Mouse (Mus musculus) thymus, adult 18-20 months (tissue): Measurements from ENCODE around the gene Fdx1l.
"Not testable (repeated sequence)": the region's sequence is repeated elsewhere in the genome, so short reads cannot be mapped to it uniquely, and the experiment has no call there.

Source experiments
- DNase-seq, 2 experiments: peaks; one replicate each; pipeline ENCODE4 v3.0.0; 2022; ENCODE audit warnings: mixed read lengths in 2 of 2

The Fdx1l gene

DNA sequence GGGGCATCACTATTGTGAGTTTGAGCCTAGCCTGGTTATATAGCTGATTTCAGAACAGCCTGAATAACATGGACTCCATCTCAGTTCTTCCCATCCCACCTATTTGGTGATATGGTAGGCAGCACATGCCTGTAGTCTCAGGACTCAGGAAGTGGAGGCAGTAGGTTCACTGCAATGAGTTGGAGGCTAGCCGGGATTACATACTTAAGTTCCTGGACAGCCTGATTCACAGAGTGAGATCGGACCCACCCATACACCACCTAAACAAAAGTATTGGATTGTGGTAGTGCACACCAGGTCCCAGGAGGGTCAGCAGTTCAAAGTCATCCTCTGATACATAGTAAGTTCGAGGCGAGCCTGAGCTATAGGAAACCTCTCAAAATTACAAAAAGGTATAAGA lies 773 bp downstream of the Fdx1l start:
- DNase-seq, result no peak

DNA sequence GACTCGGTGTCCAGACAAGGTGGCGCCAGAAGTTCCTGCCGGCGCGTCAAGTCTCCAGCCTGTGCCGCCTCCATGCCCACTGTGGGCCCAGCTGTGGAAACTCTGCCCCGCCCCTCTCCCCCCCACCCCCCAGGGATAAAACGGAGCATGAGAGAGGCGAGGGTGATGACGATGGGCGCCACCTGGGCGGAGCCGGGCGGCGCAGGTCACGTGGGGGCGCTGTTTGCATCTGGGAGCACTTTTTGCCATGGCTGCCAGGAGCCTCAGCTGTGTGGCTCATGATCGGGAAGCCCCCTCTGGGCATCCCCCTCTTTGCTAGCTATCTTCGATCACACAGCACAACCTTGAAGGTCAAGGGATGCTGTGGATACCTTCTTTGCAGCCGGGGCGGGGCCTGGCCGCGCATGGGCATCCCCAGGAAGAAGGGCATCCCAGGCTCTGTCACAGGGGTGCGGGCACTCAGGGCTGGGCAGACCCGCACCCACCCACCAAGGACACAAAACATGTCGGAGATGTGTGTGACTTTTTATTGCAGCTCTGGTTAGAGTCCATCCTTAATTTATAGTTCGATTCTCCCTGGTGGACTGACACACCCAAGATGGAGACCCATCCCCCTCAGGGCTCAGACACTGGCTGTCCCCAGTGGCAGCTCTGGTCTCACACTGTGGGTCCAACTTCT lies 6.3 kb downstream of the Fdx1l start, which contains the start of gene Zglp1:
TSS of gene Zglp1 (minus strand) at position 88 of the 679 bp plus-strand sequence.
- no peak for DNase-seq

DNA sequence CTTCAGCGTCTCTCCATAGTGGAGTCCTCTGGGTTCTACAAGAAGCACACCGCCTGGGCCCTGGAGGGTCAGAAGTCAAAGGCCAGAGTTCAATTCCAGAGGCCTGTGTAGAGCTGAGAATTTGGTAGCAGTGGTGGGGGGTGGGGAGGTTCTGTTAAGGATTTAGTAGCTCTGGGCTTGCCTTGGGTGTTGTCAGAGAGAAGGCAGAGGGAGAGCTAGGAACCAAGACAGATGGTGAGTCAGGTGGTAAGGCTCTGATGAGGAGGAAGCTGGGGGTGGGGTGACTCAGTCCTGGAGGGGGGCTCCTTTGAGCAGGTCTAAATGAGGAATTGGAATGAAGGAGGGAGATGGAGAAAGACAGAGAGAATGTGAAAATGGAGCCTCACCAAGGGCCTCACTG lies 10.5 kb downstream of the Fdx1l start:
- no peak for DNase-seq

DNA sequence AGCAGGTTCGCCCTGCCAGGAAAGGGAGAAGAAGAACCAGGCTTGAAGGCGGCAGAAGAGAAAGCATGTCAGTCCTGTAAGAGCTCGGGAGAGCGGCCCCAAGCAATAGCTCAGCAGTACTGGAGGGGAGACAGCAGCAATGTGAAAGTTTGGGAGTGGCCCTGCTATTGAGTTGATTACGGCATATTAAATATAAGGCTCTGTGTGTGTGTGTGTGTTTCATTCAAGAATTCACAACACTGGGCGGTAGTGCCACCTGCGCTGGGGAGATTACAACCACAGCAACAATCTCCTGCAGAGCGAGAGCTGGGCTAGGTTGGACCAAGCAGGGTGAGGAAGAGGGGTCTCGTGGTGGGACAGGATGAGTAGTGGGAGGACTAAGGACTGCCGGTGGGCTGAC lies 21.8 kb downstream of the Fdx1l start:
- DNase-seq, result no peak

DNA sequence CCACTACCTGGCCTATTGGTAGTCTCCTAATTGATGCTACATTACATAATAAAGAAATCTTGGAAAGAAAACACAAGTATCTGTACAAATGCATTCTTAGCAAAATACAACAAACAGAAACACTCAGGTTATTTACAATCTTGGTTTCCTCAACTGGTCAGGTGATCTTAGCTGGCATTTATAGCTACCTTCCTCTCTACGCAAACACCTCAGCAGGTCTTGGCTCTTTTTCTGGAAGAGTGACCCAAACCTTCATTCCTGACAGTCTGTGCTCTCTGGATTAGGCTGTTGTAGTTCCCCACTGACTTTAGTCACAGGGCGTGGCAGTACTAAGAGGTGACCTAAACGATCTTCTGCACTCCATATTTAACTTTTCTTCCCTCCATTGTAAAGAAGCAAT lies 28.2 kb downstream of the Fdx1l start:
- no peak for DNase-seq

DNA sequence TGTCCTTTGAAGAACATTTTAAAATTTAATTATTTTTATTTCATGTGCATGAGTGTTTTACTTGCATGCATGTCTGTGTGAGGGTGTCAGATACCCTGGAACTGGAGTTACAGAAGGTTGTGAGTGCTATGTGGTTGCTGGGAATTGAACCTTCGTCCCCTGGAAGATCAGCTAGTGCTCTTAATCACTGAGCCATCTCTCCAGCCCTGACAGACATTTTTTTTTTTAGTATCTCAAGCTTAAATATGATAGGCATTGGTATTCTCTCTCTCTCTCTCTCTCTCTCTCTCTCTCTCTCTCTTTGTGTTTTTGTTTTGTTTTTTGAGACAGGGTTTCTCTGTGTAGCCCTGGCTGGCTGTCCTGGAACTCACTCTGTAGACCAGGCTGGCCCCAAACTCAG lies 28.6 kb downstream of the Fdx1l start:
- DNase-seq, result not testable (repeated sequence)

DNA sequence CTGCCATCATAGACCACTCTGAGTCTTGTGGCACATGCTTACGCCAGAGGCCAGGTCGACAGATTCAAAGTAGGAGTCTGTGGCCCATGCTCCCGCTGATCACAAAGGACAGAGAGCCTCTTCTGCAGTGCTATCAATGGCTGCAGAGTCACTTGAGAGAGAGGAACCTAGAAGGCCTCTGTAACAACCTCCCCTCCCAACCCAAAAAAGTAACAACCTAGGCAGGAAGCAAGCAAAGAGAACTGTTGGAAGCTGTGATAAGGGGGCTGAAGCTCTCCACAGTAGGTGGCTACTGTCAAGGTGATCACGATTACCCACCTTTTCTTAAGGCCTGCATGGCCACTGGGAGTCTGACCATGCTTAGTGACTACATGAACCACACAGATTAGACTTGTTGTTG lies 29.9 kb downstream of the Fdx1l start:
- no peak for DNase-seq

DNA sequence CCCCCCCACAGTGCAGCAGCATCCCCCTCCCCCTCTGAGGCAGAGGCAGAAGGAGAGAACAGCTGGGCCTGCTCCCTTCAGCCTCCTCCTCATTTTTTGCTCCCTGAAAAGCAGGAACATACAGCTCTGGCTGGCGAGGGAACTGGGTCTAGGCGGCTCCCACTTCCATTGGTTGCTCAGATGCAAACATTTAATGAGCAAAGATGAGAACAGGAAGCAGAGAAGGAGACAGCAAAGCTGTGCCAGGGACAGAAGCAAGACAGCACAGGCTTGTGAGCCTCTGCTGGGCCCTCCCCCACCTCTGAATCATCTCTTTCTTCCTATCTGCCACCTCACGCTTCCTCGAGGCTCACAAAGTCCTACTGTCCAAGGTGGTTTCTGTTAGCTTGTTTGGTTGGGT lies 32.1 kb downstream of the Fdx1l start:
- no peak for DNase-seq

DNA sequence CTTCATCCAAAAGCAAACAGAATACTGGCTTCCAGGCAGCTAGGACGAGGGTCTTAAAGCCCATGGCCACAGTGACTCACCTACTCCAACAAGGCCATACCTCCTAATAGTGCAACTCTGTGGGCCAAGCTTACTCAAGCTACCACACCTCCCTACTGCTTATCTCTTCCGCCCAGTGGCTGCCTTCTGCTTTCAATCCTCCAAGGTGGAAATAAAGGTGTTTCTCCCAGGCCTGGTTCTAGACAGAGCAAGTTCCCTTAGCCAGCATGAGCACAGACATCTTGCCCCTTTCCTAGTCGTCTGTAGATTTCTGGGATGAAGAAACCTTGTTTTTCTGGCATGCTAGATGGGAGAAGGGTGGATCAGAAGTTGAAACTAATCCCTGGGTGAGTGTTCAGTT lies 33.6 kb downstream of the Fdx1l start:
- DNase-seq, result no peak

DNA sequence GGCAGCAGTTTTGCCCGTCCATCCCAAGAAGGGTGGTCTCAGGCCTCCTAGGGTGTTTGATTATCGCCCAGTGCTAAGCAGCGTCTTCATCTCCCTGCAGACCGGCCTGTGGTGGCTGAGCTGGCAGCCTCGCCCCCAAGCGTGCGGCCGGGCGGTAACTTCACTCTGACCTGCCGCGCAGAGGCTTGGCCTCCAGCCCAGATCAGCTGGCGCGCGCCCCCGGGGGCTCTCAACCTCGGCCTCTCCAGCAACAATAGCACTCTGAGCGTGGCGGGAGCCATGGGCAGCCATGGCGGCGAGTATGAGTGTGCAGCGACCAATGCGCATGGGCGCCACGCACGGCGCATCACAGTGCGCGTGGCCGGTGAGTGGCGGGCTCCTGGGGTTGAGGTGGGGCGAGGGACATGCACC lies 35.9 kb downstream of the Fdx1l start:
- no peak for DNase-seq

DNA sequence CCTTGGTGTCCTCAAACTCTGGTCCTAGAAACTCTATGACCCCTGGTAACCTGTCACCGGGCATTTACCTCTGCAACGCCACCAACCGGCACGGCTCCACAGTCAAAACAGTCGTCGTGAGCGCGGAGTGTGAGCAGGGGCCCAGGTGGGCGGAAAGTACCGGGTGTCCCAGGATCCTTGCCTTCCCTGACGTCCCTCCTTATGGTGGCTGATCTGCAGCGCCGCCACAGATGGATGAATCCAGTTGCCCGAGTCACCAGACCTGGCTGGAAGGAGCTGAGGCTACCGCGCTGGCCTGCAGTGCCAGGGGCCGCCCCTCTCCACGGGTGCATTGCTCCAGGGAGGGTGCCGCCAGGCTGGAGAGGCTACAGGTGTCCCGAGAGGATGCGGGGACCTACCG lies 36.7 kb downstream of the Fdx1l start:
- DNase-seq, result no peak

DNA sequence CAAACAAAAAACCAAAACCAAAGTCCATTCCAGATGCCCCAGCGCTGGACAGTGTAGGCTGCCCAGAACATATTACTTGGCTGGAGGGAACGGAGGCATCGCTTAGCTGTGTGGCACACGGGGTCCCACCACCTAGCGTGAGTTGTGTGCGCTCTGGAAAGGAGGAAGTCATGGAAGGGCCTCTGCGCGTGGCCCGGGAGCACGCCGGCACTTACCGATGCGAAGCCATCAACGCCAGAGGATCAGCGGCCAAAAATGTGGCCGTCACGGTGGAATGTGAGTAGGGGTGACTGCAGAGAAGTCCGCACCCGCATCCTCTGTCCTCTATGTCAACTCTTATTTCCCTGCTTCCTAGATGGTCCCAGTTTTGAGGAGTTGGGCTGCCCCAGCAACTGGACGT lies 37.3 kb downstream of the Fdx1l start:
- DNase-seq, result no peak

DNA sequence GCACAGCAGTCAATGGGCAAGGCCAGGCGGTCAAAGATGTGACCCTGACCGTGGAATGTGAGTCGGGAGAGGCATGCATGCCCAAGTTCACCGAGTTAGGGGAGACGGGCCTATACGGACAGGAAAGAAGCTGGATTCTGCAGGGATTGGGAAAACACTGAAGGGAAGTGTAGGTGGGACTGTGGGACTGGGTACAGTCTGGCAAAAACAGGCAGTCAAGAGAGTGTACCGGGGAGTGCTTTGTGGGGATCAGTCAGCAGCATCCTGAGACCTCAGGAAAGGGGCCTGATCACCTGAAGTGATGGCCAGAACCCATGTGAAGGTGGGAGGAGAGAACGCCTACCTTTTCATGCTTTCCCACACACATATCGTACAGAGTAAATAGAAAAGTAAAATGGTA lies 37.8 kb downstream of the Fdx1l start:
- no peak for DNase-seq

DNA sequence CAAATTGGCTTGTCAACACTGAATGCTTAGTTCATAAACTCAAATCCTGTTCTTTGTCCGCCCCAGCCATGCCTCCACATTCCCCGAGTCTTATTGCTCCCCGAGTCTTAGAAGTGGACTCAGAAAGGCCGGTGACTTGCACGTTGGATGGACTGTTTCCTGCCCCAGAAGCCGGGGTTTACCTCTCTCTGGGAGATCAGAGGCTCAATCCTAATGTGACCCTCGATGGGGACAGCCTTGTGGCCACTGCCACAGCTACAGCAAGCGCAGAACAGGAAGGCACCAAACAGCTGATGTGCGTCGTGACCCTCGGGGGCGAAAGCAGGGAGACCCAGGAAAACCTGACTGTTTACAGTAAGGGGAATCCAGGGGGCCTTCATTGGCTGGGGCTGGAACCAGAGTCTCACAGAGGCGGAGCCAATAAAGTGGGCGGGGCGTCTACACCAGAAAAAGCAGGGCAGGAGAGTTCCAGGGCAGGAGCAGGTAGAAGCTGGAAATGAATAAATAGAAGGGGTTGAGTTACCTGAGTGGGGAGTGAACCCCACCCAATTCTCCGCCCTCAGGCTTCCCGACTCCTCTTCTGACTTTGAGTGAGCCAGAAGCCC lies 38.8 kb downstream of the Fdx1l start:
- DNase-seq, result no peak

DNA sequence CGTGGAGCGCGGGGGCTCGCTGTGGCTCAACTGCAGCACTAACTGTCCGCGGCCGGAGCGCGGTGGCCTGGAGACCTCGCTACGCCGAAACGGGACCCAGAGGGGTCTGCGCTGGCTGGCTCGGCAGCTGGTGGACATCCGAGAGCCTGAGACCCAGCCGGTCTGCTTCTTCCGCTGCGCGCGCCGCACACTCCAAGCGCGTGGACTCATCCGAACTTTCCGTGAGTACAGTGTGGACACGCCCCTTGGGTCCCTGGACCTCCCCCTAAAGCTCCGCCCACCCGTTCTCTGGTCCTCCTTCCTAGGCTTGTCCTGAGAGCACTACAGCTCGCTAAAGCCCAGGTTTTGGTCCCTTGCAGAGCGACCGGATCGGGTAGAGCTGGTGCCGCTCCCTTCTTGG lies 40.3 kb downstream of the Fdx1l start:
- peak; percentile 51 to 64 for DNase-seq

DNA sequence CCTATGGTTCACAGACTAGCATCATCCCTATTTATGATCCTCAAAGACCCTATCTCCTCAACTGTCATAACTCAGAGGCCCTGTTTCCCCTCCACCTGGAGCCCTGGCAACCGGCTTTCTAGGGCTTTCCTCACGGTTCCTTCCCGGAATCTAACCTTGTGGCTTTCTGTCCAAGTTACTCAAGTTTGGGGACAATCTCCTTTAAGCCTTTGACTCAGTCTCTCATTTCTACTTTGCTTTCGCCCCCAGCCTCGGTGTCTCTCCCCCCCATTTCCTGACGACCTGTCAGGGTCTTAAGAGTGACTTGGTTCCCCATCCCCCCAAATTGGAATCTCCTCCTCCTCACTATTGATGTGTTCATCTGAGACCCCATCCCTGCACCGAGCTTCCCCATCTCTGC lies 40.9 kb downstream of the Fdx1l start:
- DNase-seq, result no peak

DNA sequence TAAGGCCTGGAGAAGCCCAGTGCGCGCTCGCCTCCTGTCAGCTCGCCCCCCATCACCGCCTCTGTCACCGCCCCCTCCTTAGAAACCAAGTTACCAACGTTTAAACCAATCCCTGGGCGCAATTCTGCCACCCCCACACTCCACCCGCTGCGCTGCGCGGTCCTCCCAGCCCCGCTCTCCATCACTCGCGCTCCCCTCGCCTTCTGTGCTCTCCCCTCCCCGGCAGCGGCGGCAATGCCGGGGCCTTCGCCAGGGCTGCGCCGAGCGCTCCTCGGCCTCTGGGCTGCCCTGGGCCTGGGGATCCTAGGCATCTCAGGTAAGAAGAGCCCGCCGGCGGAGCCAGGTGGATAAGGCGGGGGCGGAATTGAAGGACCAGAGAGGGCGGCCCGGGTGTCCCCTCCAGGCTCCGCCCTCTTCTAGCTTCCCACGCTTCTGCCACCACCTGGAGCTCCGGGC lies 41.5 kb downstream of the Fdx1l start, which contains the start of gene Icam5:
TSS of gene Icam5 (plus strand) at position 178 of the 456 bp plus-strand sequence.
- DNase-seq, result peak in 1 of 2 experiments; percentile 34

DNA sequence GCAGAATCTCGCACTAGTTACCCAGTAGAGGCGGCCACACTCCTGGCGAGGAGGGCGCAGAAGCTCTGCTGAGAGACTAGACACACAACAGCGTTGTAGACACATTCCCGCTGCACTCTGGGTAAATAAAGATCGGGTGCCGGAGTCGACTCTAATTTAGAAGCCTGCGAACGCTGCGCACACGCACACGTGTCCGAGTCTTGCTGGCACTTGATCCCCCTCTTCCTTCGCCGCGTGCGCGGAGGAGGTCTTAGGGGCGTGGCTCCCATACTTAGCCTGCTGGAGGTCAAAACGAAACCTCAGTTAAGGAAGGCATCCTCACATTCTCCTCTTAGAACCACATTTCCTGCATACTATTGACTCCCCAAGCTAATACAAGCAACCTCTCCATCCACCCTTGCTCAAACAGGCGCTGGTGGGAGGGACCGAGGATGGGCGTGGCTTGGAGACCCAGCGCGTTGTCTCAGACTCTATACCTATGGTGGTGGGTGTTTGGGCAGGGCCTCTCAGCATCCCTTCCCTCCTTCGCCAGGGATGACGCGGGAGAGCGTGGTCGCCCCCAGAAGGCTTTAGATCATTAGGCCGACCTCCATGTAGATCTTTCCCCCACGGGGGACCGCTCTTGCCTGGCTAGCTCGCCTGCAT lies 42.0 kb downstream of the Fdx1l start:
- peak; percentile 43 to 62 for DNase-seq

DNA sequence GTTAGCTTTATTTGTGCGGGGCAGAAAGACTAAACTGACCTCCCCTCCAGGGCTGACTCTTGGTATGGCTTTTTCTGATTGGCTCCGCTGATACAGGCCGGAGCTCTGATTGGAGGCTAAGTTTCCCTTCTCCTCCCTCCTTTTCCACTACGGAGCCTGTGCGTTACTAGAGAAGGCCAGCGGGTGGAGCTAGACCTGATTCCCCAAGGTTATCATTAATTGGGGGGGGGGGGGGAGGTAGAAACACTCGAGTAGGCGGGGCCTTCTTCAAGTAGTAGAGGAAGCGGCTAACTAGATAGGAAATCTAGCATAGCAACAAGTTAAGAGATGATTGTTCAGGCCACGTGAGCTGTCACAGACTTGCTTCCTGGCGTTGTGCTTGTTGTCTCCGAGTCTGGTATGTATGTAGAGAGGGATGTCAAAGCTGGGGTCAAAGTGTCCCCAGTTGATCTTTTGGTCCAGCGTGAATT lies 42.6 kb downstream of the Fdx1l start:
- DNase-seq, result peak; percentile 75 to 88

DNA sequence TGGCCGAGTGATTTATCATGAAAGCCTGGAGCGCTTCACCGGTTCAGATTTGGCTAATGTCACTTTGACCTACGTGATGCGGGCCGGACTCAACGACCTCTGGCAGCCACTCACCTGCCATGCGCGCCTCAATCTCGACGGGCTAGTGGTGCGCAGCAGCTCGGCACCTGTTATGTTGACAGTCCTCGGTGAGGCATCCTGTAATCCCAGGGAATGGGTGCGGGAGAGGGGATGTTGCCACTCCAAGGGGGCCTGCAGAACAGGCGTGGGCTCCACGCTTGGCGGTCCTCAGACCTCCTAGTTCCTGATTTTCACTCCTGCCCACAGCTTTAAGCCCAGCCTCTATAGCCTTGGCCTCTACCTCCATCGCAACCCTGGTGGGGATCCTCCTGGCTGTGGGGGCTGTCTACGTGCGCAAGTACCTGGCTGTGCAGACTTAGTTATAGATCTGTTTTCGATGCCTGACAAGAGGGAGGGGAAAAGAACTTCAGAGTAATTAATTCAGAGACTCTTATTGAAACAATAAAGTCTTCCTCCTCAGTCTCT lies 43.3 kb downstream of the Fdx1l start:
- no peak for DNase-seq

DNA sequence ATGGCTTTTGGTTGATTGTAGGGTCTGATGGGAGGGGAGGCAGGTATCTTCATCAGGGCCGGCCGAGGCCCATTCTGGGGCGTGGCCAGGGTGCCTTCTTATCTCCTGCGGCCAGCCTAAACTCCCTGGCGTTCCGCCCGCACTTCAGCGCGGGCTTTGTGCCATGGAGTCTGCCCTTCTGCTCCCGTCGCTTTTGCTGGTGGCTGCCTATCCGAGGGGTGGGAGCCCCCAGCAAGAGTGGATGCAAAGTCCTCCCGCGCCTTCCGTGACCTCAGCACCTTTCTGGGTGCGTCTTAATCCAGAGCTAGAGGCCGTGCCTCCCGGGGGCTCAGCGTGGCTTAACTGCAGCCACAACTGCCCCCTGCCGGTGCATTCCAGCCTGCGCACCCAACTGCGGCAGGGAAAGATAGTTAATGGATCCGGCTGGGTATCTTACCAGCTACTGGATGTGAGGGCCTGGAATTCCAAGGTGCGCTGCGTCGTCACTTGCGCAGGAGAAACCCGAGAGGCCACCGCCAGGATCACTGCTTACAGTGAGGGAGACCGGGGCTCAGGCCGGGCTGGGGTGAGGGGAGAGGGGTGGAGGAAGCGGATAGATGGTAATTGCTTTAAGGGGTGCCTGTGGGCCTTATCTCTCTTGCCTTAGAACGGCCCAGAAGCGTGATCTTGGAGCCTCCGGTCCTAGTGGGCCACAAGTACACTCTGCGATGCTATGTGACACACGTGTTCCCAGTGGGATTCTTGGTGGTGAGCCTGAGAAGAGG lies 43.9 kb downstream of the Fdx1l start, which contains the start of gene Icam4:
TSS of gene Icam4 (plus strand) at position 83 of the 764 bp plus-strand sequence.
- DNase-seq, result peak; percentile 58 to 67

DNA sequence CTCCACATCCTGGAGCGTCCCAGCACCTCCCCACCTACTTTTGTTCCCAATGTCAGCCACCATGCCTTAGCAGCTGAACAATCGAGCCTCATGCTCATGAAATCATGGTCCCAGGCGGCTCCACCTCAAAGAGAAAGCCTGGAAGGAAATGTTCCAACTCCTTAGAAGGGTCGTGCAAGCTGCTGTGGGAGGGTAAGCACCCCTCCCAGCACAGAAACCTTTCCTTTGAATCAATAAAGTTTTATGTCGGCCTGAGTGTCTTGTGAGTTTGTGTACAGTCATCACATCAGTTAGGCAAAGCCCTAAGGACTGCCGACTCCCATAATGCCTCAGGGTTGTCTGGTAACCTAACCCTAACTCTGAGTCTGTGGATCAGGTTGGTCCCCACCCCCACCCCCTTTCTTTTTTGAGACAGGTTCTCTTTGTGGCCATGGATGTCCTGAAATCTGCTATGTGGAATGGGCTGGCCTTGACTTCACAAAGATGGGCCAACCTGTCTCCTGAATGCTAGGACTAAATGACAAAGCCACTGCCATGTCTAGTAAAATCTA lies 44.8 kb downstream of the Fdx1l start:
- no peak for DNase-seq
